Mouse (Mus musculus): ENCODE measurements around the gene Phf7.
A peak's percentile ranks its signal among the peaks of the same experiment; 100 is the strongest.

Gene Phf7

DNA sequence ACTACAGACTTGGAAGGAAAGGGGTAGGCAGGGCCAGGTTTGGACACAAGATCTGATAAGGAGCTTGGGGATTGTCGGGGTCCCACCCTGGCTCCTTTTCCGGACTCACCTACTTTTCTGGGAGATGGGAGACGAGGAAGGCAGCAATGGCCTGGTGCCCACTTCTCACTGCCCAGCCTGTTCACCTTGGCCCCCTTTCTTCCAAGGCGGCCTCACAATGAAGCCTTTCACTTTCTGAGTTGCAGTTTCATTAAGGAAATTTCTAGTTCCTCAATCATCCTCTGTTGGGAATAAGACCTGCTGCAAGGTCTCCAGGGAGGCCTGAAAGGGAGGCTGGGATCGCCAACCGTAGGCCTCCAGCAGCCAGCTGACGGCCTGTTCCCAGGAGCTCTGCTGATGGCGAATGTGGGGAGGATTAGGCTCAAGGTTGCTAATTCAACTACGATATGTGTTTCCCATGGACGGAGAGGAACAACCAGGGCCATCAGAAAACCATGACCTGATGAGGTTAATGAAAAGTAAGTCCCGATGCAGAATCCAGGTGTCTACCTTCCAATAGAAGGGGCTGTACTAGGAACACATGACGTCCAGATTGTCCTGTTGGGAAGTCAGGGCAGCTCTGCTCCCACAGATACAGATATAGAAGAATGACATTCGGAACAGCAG, 18.6 kb downstream of the Phf7 start:
- no peak for DNase-seq (ENCODE audit: low spot score in 2 of 2)

DNA sequence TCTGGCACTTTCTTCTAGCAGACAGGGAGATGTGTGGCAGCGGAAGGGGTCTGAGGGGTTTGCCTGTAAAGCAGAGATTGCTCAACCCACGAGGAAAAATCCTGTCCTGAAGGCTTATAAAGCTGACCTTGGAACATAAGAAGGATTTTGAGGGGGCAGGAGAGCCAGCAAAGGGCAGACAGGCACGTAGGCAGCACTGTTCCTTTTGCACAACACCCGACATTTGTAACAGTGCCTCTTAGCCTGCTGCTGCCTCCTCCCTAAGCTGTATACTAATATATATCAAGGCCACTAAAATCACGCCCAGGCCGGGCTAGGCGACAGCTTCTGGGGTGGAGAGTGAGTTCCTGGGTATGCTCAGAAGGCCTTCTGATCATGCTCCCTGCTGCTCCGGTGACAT, 20.7 kb downstream of the Phf7 start:
- no peak for DNase-seq (ENCODE audit: low spot score in 2 of 2)

GRCm38 (mm10) chr14:31228234-31228633, 22.9 kb downstream of the Phf7 start:
- DNase-seq (ENCODE audit: low spot score in 2 of 2): no peak

DNA sequence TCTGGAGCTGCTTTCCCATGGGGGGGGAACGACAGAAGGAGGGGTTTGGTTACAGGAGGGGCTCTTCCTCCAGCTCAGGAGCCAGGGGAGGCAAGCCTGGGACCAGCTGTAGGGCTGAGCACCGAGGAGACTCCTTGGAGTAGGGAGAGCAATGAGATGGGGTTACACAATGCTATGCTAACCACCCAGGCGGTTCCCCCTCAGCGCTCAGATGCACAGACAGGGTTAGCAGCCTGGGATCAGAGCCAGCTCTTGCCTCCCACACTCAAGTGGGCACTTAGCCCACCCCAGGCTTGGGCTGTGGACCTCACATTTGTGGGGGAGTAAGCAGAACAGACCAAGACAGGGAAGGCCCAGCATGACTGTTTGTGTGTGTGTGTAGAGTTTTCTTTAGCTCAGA, 24.1 kb downstream of the Phf7 start:
- DNase-seq (ENCODE audit: low spot score in 2 of 2): peak; percentile 78 to 79

DNA sequence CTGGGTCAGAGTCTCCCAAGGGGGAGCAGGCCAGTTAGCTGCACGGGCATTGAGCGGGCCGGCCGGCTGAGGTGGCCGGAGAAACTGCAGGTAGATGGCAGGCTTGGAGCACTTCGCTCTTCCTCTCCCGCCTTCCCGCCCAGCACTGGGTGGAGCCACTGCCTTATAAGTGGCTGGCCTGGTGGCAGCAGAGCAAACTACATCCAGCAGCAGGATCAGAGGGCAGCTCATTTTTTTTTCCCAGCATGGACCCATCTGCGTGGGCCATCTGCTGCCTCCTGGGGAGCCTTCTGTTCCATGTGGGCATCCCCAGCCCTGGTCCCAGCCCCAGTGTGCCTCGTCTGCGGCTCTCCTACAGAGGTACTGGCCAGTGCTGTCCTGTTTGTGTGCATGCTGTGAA, 33.5 kb downstream of the Phf7 start, which contains the start of gene Sema3g:
Gene Sema3g, plus strand, starts transcription at position 195 of the 400 bp plus-strand sequence.
- no peak for DNase-seq (ENCODE audit: low spot score in 2 of 2)

DNA sequence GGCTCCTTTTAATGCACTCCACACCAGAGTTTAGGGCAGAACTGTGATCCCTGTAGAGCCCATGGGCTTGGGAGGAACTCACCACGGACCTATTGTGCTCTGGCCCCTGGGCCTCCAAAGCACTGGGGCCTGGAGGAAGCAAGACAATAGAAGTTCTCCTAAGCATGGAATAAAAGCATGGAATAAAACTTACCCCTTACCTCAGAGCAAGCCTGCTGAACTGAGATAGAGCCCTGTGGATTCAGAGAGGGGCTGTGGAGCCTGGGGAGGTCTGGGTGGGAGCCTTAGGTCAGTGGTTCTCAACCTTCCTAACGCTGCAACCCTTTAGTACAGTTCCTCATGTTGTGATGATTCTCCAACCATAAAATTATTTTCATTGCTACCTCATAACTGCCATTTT, 34.3 kb downstream of the Phf7 start, which contains the start of gene Nisch:
Gene Nisch, minus strand, starts transcription at position 101 of the 400 bp plus-strand sequence.
- DNase-seq (ENCODE audit: low spot score in 2 of 2): no peak

GRCm38 (mm10) chr14:31215157-31216002, 35.7 kb downstream of the Phf7 start:
- DNase-seq (ENCODE audit: low spot score in 2 of 2): peak; percentile 56 to 65

- no peak for DNase-seq (ENCODE audit: low spot score in 2 of 2)
These were observed 36.4 kb downstream of the Phf7 start for GRCm38 (mm10) chr14:31214684-31215083.

DNA sequence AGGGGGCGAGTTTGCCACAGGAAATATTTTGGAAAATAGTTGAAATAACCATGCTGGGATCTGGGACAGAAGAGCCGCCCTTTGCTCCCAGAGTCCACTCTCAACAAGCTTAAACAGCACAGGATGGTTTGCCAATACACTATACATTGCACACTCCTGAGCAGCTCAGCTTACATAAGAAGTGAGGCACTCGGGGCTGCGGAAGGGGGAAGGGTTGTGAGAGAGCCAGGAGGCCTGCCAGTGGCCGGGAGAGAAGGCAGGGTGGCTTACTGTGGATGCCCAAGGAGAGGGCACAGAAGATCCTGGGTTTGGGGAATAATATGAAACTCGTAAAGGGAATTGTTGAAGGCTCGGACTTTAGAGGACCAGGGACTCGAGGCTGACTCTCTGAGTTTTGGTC, 37.2 kb downstream of the Phf7 start:
- DNase-seq (ENCODE audit: low spot score in 2 of 2): no peak

GRCm38 (mm10) chr14:31212499-31212898, 38.6 kb downstream of the Phf7 start:
- DNase-seq (ENCODE audit: low spot score in 2 of 2): no peak

GRCm38 (mm10) chr14:31211854-31212253, 39.3 kb downstream of the Phf7 start:
- DNase-seq (ENCODE audit: low spot score in 2 of 2): no peak

GRCm38 (mm10) chr14:31209133-31209557, 42.0 kb downstream of the Phf7 start:
- DNase-seq (ENCODE audit: low spot score in 2 of 2): no peak

- no peak for DNase-seq (ENCODE audit: low spot score in 2 of 2)
These were observed 43.0 kb downstream of the Phf7 start, which contains the start of gene Tnnc1 for GRCm38 (mm10) chr14:31208084-31208483. Gene Tnnc1 (plus strand): TSS chr14:31208312.

GRCm38 (mm10) chr14:31207070-31207830, 43.9 kb downstream of the Phf7 start:
- DNase-seq (ENCODE audit: low spot score in 2 of 2): peak in 1 of 2 experiments; percentile 51

DNA sequence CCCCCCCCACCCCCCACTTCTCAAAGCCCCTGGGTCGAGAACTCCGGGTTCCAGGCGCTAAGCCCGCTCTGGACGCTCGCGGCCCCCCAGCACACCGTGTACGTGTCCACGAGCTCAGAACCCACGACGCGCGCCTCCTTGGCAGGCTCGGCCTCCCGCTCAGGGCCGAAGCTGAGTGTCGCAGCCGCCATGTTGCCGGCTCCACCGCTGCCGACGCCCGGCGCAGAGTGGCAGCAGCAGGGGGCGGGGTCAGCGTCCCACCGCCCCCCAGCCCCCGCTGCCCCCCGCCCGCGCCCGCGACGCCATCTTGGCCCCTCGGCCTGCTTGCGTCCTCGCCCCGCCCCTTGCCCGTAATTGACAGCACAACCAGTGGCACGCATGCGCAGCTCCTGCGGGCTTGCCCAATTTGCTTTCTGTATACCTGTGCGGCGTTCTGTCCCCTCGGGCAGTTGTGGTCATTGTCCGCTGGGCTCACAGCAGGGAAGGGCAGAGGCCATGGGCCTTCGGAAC, 44.6 kb downstream of the Phf7 start:
- peak; percentile 97 to 98 for DNase-seq (ENCODE audit: low spot score in 2 of 2)

DNA sequence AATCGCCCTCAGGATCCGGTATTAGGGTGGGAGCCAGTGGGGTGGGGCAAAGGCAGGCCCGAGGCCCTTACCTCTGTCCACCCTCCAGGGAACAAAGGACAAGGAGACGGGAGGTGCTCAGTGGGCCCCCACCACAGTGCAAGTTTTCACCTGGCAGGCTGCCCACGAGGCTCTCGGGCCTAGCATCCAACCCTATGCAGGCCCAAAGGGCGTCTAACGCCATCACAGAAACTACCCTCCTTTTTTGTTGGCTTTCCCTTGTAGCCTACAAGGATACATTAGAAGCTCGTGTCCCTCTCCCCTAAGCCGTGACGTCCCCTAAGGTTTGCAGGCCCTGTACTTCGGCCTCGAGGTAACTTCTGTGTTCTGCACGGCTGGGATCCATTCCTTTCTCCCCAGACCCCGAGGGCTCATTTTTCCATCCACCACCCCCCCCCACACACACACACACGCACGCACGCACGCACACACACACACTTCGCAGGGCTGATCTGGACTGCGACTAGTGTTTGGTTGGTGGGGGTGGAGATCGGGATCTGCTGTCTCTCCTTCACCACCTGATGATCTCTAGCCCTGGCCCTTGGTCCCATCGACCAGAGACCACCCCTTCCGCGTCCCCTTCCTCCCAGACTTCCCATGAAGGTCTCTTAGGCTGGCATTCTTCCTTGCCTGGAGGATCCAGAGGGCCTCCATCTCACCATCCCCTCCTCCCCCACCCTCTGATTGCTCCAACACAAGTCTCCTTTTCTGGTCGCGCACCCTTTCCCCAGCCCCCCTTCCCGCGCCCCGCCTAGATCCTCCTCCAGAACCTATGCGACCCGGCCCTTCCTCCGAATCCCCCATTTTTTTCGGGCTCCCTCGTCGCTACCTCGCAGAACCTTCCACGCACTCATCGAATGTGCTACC, 45.3 kb downstream of the Phf7 start:
- DNase-seq (ENCODE audit: low spot score in 2 of 2): peak; percentile 64 to 72

- DNase-seq (ENCODE audit: low spot score in 2 of 2): no peak
These were observed 45.9 kb downstream of the Phf7 start for GRCm38 (mm10) chr14:31205244-31205561.

DNA sequence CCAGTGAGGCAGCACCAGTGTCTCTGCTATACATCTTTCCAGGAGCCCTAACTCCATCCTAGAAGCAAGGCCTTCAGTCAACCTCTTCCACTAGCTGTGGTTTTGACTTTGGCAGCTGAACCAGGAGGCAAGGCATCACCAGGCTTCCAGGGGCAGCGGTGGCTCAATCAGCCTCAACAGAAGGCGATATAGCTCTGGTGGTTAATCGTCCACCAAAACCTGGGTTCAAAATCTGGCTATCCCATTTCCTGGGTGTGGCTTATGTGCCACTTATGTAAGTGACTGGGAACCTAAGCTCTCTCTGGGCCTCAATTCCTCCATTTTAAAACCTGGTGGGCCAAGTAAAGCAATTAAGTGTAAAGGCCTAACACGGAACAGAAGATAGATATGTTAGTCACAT, 46.3 kb downstream of the Phf7 start:
- no peak for DNase-seq (ENCODE audit: low spot score in 2 of 2)

DNA sequence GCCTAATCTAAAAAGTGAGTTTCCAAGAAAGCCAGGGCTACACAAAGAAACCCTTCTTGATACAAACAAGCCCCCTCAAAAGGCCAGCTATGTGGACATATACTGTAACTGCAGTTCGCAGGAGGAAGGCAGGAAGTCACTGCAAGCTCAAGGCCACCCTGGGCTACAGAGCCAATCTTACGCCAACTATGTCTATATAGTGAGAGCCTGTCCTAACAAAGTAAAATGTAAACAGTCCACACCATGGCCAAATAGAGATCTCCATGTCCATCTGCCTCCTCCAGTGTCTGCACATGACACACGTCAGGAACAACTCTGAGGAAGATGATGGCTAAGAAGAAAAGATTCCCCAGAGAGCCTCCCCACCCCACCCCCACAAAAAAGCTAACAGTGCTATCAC, 51.1 kb downstream of the Phf7 start:
- no peak for DNase-seq (ENCODE audit: low spot score in 2 of 2)

GRCm38 (mm10) chr14:31199599-31199998, 51.5 kb downstream of the Phf7 start:
- no peak for DNase-seq (ENCODE audit: low spot score in 2 of 2)

Measured in right cerebral cortex, postnatal 10 days (tissue).